Mouse (Mus musculus) T-helper 17 cell (primary cell): ENCODE measurements around the gene BC049352.

Experiments
- in situ Hi-C, 2 experiments: fragments of 300-600 bp; cut with MboI, MseI; formaldehyde crosslinking; loops; 1 replicate in 1 of 2; 2 replicates in 1 of 2; pipeline ENCODE4 v1.15.1; 2025; ENCODE audit warnings: high pct_unique_total_duplicates in 2 of 2

Gene BC049352

GRCm38 (mm10) chr9:45291481-45292168, 109.8 kb downstream of the BC049352 start:
- in situ Hi-C loops, result no loop called here

GRCm38 (mm10) chr9:45294210-45295011, 112.6 kb downstream of the BC049352 start:
- in situ Hi-C loops, result loop anchor here in 1 of 2 experiments (5.0 kb wide), 1 partner anchor 118 kb away; no protein-coding TSS in a partner anchor

GRCm38 (mm10) chr9:45299231-45300006, 117.6 kb downstream of the BC049352 start:
- in situ Hi-C loops, result loop anchor here (5.0 kb wide), 3 partner anchors 77 to 113 kb away; no protein-coding TSS in a partner anchor
